Mouse (Mus musculus) bone marrow macrophage, adult 2 months (primary cell): Measurements from ENCODE around the gene Ceacam9.

ENCODE experiments used
- CTCF ChIP-seq: IDR thresholded peaks from 2 replicates; pipeline ENCODE4 v1.5.1; 2012; ENCODE audit warnings: low read depth, mild to moderate bottlenecking, low read length, moderate library complexity
- POLR2A ChIP-seq: IDR thresholded peaks from 2 replicates; pipeline ENCODE4 v1.6.1; 2012; ENCODE audit warnings: mild to moderate bottlenecking, low read depth, low read length, borderline replicate concordance

GRCm38 (mm10) chr7:16712633-16713415 lies 8.9 kb upstream of the Ceacam9 start:
- TF ChIP-seq CTCF: no peak; the same call in 1 of the 2 replicates
- no peak for TF ChIP-seq POLR2A
